Comparison of ENCODE assay signal across 10 mouse cellular contexts in the genomic region with DNA sequence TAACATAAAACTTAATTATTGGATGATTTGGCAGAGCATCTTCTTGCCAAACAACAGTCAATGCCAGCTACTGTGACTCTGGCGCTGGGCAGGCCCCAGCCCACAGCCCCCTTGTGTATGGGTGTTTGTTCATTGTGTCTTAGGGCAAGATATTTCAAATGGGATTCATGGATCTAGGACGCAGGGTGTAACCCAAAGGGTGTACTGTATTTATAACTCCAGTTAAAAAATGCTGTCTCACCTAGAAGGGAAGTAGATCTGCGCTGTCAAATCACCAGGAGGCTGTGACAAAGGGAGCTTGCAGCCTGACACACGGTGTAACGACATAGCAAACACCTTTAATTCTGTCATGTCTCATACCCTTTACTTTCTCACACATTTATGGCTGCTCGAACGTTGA. TPM values are rescaled to one million over a fixed set of nuclear protein-coding genes. Genes with fewer than 3 reads are reported as not detected.
DNase-seq lines count a peak whose midpoint lies in the region; ATAC-seq and TF ChIP-seq lines count a peak whose summit lies in the region.
"Had no signal": no experiment of that assay in that cellular context is flagged by ENCODE, and none has a peak within 500 bp of the region (broad histone marks: within the 10 kb centered on the region; RNA-seq: fewer than 3 reads in every experiment).

No protein-coding gene starts in this region.

- H3K9ac ChIP-seq in heart, postnatal 0 days (replicated peaks; ENCODE audit: low read depth, low read length) = no peak overlapping the region
- H3K9ac ChIP-seq in liver, embryonic 14.5 days (replicated peaks) = peak overlapping the region; percentile 14

- H3K4me1 ChIP-seq in heart, postnatal 0 days (ENCODE audit: control insufficient read depth, insufficient read depth) = peaks cover 67% of the 10 kb centered on the region
- peaks cover 29 to 49% of the 10 kb centered on the region in 2 experiments for H3K4me1 ChIP-seq in liver, embryonic 14.5 days (replicated peaks; ENCODE audit: control insufficient read depth in 2 of 2, insufficient read depth in 2 of 2, low read length in 1 of 2)

- no peak for ATAC-seq in heart, postnatal 0 days (ENCODE audit: insufficient read depth, low read depth)
- ATAC-seq in liver, embryonic 14.5 days (ENCODE audit: insufficient read depth) = peak; percentile 84

- no peak for TF ChIP-seq CTCF in heart, postnatal 0 days (IDR thresholded peaks at IDR 0.05; ENCODE audit: low read depth)
- TF ChIP-seq CTCF in brain, embryonic 14.5 days (IDR thresholded peaks at IDR 0.05; ENCODE audit: borderline replicate concordance, extremely low read depth, insufficient read depth, insufficient read length) = no peak
- TF ChIP-seq CTCF in liver, embryonic 14.5 days (IDR thresholded peaks at IDR 0.05; ENCODE audit: low read depth) = no peak

- no peaks in the 10 kb centered on the region for H3K36me3 ChIP-seq in heart, postnatal 0 days (replicated peaks; ENCODE audit: control insufficient read depth, insufficient read depth, low read length)
- peaks cover 6% of the 10 kb centered on the region for H3K36me3 ChIP-seq in liver, embryonic 14.5 days (replicated peaks; ENCODE audit: control insufficient read depth, insufficient read depth, low read depth)

- 0 out of 2 replicates have a peak overlapping the region, but pooled peaks have one; percentile 31 for H3K27ac ChIP-seq in heart, postnatal 0 days (ENCODE audit: low read depth)
- peak overlapping the region; percentile 47 for H3K27ac ChIP-seq in liver, embryonic 14.5 days

- DNase-seq in heart, postnatal 0 days (ENCODE audit: low spot score) = no peak
- no peak for DNase-seq in heart, postnatal 14 days
- peak; percentile 57 for DNase-seq in 416B (ENCODE audit: low read depth)
- peak; percentile 47 for DNase-seq in brain, embryonic 14.5 days (ENCODE audit: low read depth)
- no peak for DNase-seq in liver, embryonic 14.5 days (ENCODE audit: low read depth in 3 of 3, low spot score in 3 of 3)
- no peak for DNase-seq in adrenal gland, postnatal 14 days
- DNase-seq in adrenal gland, postnatal 4 days (ENCODE audit: low spot score in 2 of 2) = no peak
- DNase-seq in layer of hippocampus, adult 9-10 months (ENCODE audit: low spot score) = no peak
- DNase-seq: kidney, adult 18-20 months; lung, postnatal 4 days had no signal

- TF ChIP-seq EP300 in heart, postnatal 0 days (IDR thresholded peaks at IDR 0.05; ENCODE audit: low read depth) = no peak
- no peak for TF ChIP-seq EP300 in liver, embryonic 14.5 days (IDR thresholded peaks at IDR 0.05; ENCODE audit: low read depth)

- intact Hi-C loops in heart, postnatal 14 days (cut with DNase I) = loop anchor here (5.0 kb wide), 1 partner anchor 78 kb away; no protein-coding TSS in a partner anchor

- WGBS in heart, postnatal 0 days = 49% methylated on average over 7 of the region's 7 CpGs
- WGBS in liver, embryonic 14.5 days (ENCODE audit: insufficient replicate concordance) = 15% methylated on average over 7 of the region's 7 CpGs

- no peaks in the 10 kb centered on the region for H3K9me3 ChIP-seq in heart, postnatal 0 days (replicated peaks; ENCODE audit: control insufficient read depth, low read length)
- H3K9me3 ChIP-seq in liver, embryonic 14.5 days (ENCODE audit: control insufficient read depth, low read length) = no peaks in the 10 kb centered on the region

- H3K4me3 ChIP-seq in heart, postnatal 0 days (ENCODE audit: low read depth, low read length) = no peak overlapping the region
- H3K4me3 ChIP-seq in liver, embryonic 14.5 days (ENCODE audit: insufficient read depth in 1 of 2, low read depth in 2 of 2, low read length in 2 of 2) = no peak overlapping the region

- TF ChIP-seq POLR2A in brain, embryonic 14.5 days (IDR thresholded peaks at IDR 0.05; ENCODE audit: borderline replicate concordance, extremely low read depth, insufficient read depth, insufficient read length, poor library complexity, severe bottlenecking) = no peak

- no peak overlapping the region for H3K4me2 ChIP-seq in heart, postnatal 0 days (ENCODE audit: low read depth, low read length)
- H3K4me2 ChIP-seq in liver, embryonic 14.5 days (ENCODE audit: low read depth) = peak overlapping the region; percentile 42

- no peaks in the 10 kb centered on the region for H3K27me3 ChIP-seq in heart, postnatal 0 days (ENCODE audit: control insufficient read depth, insufficient read depth, low read length)
- no peaks in the 10 kb centered on the region for H3K27me3 ChIP-seq in liver, embryonic 14.5 days (ENCODE audit: control insufficient read depth, insufficient read depth, low read length)

RNA-seq across cellular contexts. Expression of a gene that starts 16.6 kb away (rescaled TPM):
- total RNA-seq in heart, postnatal 0 days (2014; rRNA removed; ENCODE audit: low replicate concordance) = 36.4 and 41.2 TPM in 2 replicates
- polyA plus RNA-seq in heart, postnatal 0 days (2015; fragmentation: Nextera tagmentation; extraction: Ambion mirVana) = 13.4 and 13.6 TPM in 2 replicates
- 10 to 100 TPM; 51.3 to 58.5 TPM for total RNA-seq in heart, postnatal 14 days (2021)
- 33.3 and 46.5 TPM in 2 replicates for polyA plus RNA-seq in brain, embryonic 14.5 days (2012; rRNA removed)
- polyA plus RNA-seq in liver, embryonic 14.5 days (2012; rRNA removed) = 3.9 and 5.7 TPM in 2 replicates
- polyA plus RNA-seq in liver, embryonic 14.5 days (2014; fragmentation: Nextera tagmentation; extraction: Ambion mirVana) = 9.9 and 11.4 TPM in 2 replicates
- 153 and 158 TPM in 2 replicates for total RNA-seq in adrenal gland, postnatal 14 days (2021)
- 100 to 1,000 TPM; 169 to 173 TPM for total RNA-seq in adrenal gland, postnatal 4 days (2021)

Comparison
In these comparisons a context has a peak if more than half of its experiments do, and no peak if none do; other contexts are left out.
1. DNase-seq: peak in 416B (single experiment) and brain, embryonic 14.5 days (single experiment); none in heart, postnatal 0 days (single experiment), heart, postnatal 14 days (0 of 2), liver, embryonic 14.5 days (0 of 3), adrenal gland, postnatal 14 days (single experiment), adrenal gland, postnatal 4 days (0 of 2) and layer of hippocampus, adult 9-10 months (single experiment).